Comparison of ENCODE assay signal across 16 mouse cellular contexts in the genomic region with DNA sequence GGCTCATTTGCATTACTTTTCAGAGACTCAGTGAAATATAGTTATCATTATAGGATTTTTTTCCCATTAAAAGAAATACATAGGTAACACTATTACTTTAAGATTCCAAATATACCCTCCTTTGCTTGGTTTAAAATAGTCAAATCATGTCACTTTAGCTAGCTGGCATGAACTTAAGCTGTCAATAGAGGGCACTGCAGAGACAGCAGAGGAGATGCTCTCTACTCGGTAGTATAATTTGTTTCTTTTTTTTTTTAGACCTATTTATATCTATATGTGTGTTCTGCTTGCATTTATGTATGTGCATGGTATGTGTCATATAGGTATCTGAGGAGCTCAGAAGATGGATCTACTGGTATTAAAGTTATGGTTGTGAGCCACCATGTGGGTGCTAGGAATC. TPM values are rescaled to one million over a fixed set of nuclear protein-coding genes. Genes with fewer than 3 reads are reported as not detected.
DNase-seq lines count a peak whose midpoint lies in the region; ATAC-seq and TF ChIP-seq lines count a peak whose summit lies in the region.
"Had no signal": no experiment of that assay in that cellular context is flagged by ENCODE, and none has a peak within 500 bp of the region (broad histone marks: within the 10 kb centered on the region; RNA-seq: fewer than 3 reads in every experiment).

No protein-coding gene starts in this region.

- in situ Hi-C loops in CH12.LX (cut with MboI; ENCODE audit: low pct_ligation_motif_present, low pct_unique_long_range_greater_than_20kb, low sequenced_read_pairs) = no loop called here

- peak; percentile 57 for TF ChIP-seq CTCF in gastrocnemius, adult 2 months (IDR thresholded peaks at IDR 0.05)
- TF ChIP-seq CTCF in CH12.LX (conservative IDR thresholded peaks at IDR 0.05 in 1 of 2, IDR thresholded peaks at IDR 0.05 in 1 of 2; ENCODE audit: low read depth in 2 of 2, low read length in 2 of 2) = peak; percentile 18 to 59; a peak in 2 of 4 replicates

- H3K79me2 ChIP-seq in CH12.LX (replicated peaks; ENCODE audit: control insufficient read depth, extremely low read depth, insufficient read depth, poor library complexity, severe bottlenecking) = no peaks in the 10 kb centered on the region

- WGBS in hindbrain, embryonic 16.5 days = 16% methylated on average over 1 of the region's 1 CpGs

- no peak overlapping the region for H3K9ac ChIP-seq in CH12.LX (ENCODE audit: insufficient read depth, low read depth)
- no peak overlapping the region for H3K9ac ChIP-seq in hindbrain, embryonic 16.5 days (ENCODE audit: low read depth, low read length)
- H3K9ac ChIP-seq: heart, embryonic 12.5 days; hindbrain, embryonic 14.5 days; liver, embryonic 15.5 days had no signal

- no peak for ATAC-seq in hindbrain, embryonic 16.5 days
- ATAC-seq: midbrain, embryonic 16.5 days had no signal

- H3K27me3 ChIP-seq in CH12.LX (replicated peaks) = no peaks in the 10 kb centered on the region
- no peaks in the 10 kb centered on the region for H3K27me3 ChIP-seq in hindbrain, embryonic 16.5 days (replicated peaks; ENCODE audit: control insufficient read depth, insufficient read depth, low read length)
- H3K27me3 ChIP-seq: heart, embryonic 12.5 days; liver, embryonic 15.5 days had no signal

- peaks cover 0 to 12% of the 10 kb centered on the region in 2 experiments; a peak in 1 of 4 replicates for H3K4me1 ChIP-seq in CH12.LX (ENCODE audit: control insufficient read depth in 1 of 2, insufficient read depth in 2 of 2)
- H3K4me1 ChIP-seq in hindbrain, embryonic 16.5 days (ENCODE audit: control insufficient read depth, insufficient read depth, low read depth, low read length) = peaks cover 4% of the 10 kb centered on the region

- TF ChIP-seq POLR2A in CH12.LX (IDR thresholded peaks at IDR 0.05; ENCODE audit: low read depth, low read length) = no peak

- no peaks in the 10 kb centered on the region for H3K36me3 ChIP-seq in CH12.LX (replicated peaks in 1 of 2; ENCODE audit: control insufficient read depth in 1 of 2, insufficient read depth in 1 of 2, low read length in 1 of 2)
- H3K36me3 ChIP-seq in hindbrain, embryonic 16.5 days (ENCODE audit: control insufficient read depth, insufficient read depth, low read length) = no peaks in the 10 kb centered on the region
- H3K36me3 ChIP-seq: heart, embryonic 12.5 days; liver, embryonic 15.5 days had no signal

- peak; percentile 47 for TF ChIP-seq RAD21 in CH12.LX (IDR thresholded peaks at IDR 0.05; ENCODE audit: low read depth, low read length)

- H3K4me2 ChIP-seq in CH12.LX (ENCODE audit: insufficient read depth, low read depth, poor library complexity, severe bottlenecking) = no peak overlapping the region
- no peak overlapping the region for H3K4me2 ChIP-seq in hindbrain, embryonic 16.5 days (ENCODE audit: low read length)
- H3K4me2 ChIP-seq: heart, embryonic 12.5 days; hindbrain, embryonic 14.5 days; liver, embryonic 15.5 days had no signal

- no peak for TF ChIP-seq EP300 in CH12.LX (IDR thresholded peaks at IDR 0.05; ENCODE audit: low read length)

- dilution Hi-C loops in CH12.LX (cut with MboI; ENCODE audit: extremely low pct_ligation_motif_present, extremely low pct_unique_long_range_greater_than_20kb, low sequenced_read_pairs) = no loop called here

- peaks cover 3% of the 10 kb centered on the region for H3K9me3 ChIP-seq in CH12.LX (replicated peaks; ENCODE audit: low read length)
- H3K9me3 ChIP-seq in hindbrain, embryonic 16.5 days (ENCODE audit: control insufficient read depth, low read length) = no peaks in the 10 kb centered on the region
- H3K9me3 ChIP-seq: heart, embryonic 12.5 days; liver, embryonic 15.5 days had no signal

- no peak for DNase-seq in gastrocnemius, adult 2 months
- DNase-seq in gastrocnemius, postnatal 4 days (ENCODE audit: low spot score in 2 of 2) = no peak
- DNase-seq in lung, postnatal 10 days = peak; percentile 39
- no peak for DNase-seq in lung, postnatal 25 days (ENCODE audit: low spot score)
- DNase-seq in CH12.LX (ENCODE audit: extremely low read depth) = peak; percentile 37
- DNase-seq in induced T-regulatory cell, adult 2 months (ENCODE audit: low read depth) = peak; percentile 62
- no peak for DNase-seq in kidney, postnatal 4 days
- DNase-seq: cerebellum, postnatal 36 days; kidney, postnatal 10 days; right cerebral cortex, postnatal 4 days had no signal

- H3K4me3 ChIP-seq in gastrocnemius, adult 2 months = no peak overlapping the region
- H3K4me3 ChIP-seq in CH12.LX (replicated peaks in 1 of 3; ENCODE audit: low read depth in 2 of 3, low read length in 2 of 3, poor library complexity in 1 of 3) = no peak overlapping the region
- H3K4me3 ChIP-seq in hindbrain, embryonic 16.5 days (ENCODE audit: low read length) = no peak overlapping the region
- H3K4me3 ChIP-seq: erythroblast, embryonic 14.5 days; heart, embryonic 12.5 days; liver, embryonic 15.5 days had no signal

- intact Hi-C loops in gastrocnemius, adult 2 months (cut with DNase I) = loop anchor here (10.0 kb wide), 1 partner anchor 328 kb away; the partner anchor contains the start of gene Eepd1

- H3K27ac ChIP-seq in gastrocnemius, adult 2 months = no peak overlapping the region
- H3K27ac ChIP-seq in CH12.LX (ENCODE audit: insufficient read depth, low read depth) = no peak overlapping the region
- H3K27ac ChIP-seq in hindbrain, embryonic 16.5 days (ENCODE audit: low read depth, low read length) = no peak overlapping the region
- H3K27ac ChIP-seq: hindbrain, embryonic 14.5 days; liver, embryonic 15.5 days had no signal

TF ChIP-seq in CH12.LX, 34 proteins besides CTCF, POLR2A, EP300 and RAD21:
- TF ChIP-seq ZNF384 (IDR thresholded peaks at IDR 0.05; ENCODE audit: low read depth, low read length) (peak; percentile 65), SMC3 (IDR thresholded peaks at IDR 0.05; ENCODE audit: low read depth, low read length) (peak; percentile 38; the same call in 1 of the 2 replicates), MEF2A (IDR thresholded peaks at IDR 0.05; ENCODE audit: borderline replicate concordance, low read depth, low read length) (no peak), MAFK (IDR thresholded peaks at IDR 0.05; ENCODE audit: insufficient replicate concordance, low read length) (no peak), SIN3A (IDR thresholded peaks at IDR 0.05; ENCODE audit: low read length) (no peak), IRF4 (IDR thresholded peaks at IDR 0.05; ENCODE audit: low read depth, low read length) (no peak)

RNA-seq across cellular contexts. Expression of gene Herpud2, which starts 4.8 kb away (rescaled TPM):
- 10 to 100 TPM; 41.5 to 50.0 TPM for total RNA-seq in gastrocnemius, adult 2 months (2021)
- 10 to 100 TPM; 45.8 to 49.3 TPM for total RNA-seq in gastrocnemius, postnatal 4 days (2021)
- 3.9 and 4.2 TPM in 2 replicates for total RNA-seq in CH12.LX (2012; rRNA removed)
- 8.3 and 9.1 TPM in 2 replicates for total RNA-seq in CH12.LX (2014; rRNA removed)
- polyA plus RNA-seq in CH12.LX (2012; ENCODE audit: insufficient read length, low read depth) = 11.9 and 16.2 TPM in 2 replicates
- polyA plus RNA-seq in hindbrain, embryonic 16.5 days (2015; fragmentation: Nextera tagmentation; extraction: Ambion mirVana) = 30.2 and 32.3 TPM in 2 replicates

Comparison
In these comparisons a context has a peak if more than half of its experiments do, and no peak if none do; other contexts are left out.
1. DNase-seq: peak in lung, postnatal 10 days (single experiment), CH12.LX (single experiment) and induced T-regulatory cell, adult 2 months (single experiment); none in gastrocnemius, adult 2 months (single experiment), gastrocnemius, postnatal 4 days (0 of 2), lung, postnatal 25 days (single experiment) and kidney, postnatal 4 days (0 of 2).
2. RNA of gene Herpud2, which starts 4.8 kb away (total RNA-seq): 41.5 to 50.0 TPM in gastrocnemius, adult 2 months and 45.8 to 49.3 TPM in gastrocnemius, postnatal 4 days; 3.9 to 9.1 TPM in CH12.LX; every median in the first group is over 4 times any median in the second.